Mouse (Mus musculus) liver, adult 2 months (tissue): ENCODE measurements around the gene Tead2.

Experiments
- CTCF ChIP-seq: fragments of 200-500 bp; IDR thresholded peaks from 2 replicates; pipeline ENCODE4 v1.5.1; 2011; ENCODE audit warnings: low read depth, low read length, control low read depth
- POLR2A ChIP-seq: fragments of 200-500 bp; IDR thresholded peaks from 2 replicates; pipeline ENCODE4 v1.6.1; 2011; ENCODE audit warnings: low read length, control low read depth; ENCODE audit not compliant: insufficient read depth; ENCODE audit errors: extremely low read depth

DNA sequence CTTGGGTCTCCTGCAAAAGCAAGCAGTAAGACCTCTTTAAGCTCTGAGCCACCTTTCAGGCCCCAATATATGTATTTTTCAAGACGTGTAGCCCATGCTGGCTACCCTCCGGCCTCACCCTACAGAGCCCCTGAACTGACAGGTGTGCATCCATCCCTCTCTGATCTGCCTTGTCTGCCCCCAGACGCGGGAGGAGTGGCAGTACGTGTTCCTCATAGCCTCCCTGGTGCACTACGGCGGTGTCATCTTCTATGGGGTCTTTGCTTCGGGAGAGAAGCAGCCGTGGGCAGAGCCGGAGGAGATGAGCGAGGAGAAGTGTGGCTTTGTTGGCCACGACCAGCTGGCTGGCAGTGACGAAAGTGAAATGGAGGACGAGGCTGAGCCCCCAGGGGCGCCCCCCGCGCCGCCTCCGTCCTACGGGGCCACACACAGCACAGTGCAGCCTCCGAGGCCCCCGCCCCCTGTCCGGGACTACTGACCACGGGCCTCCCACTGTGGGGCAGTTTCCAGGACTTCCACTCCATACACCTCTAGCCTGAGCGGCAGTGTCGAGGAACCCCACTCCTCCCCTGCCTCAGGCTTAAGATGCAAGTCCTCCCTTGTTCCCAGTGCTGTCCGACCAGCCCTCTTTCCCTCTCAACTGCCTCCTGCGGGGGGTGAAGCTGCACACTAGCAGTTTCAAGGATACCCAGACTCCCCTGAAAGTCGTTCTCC is 40.8 kb upstream of the Tead2 start:
- TF ChIP-seq POLR2A (no peak), CTCF (no peak)
